Mouse (Mus musculus) heart, postnatal 0 days (tissue): ENCODE data around the gene Igfbp7.

Source experiments
- CTCF ChIP-seq: IDR thresholded peaks from 2 replicates; pipeline ENCODE4 v1.5.1; 2016; ENCODE audit warnings: antibody characterized with exemption, control low read depth, low read depth
- EP300 ChIP-seq: IDR thresholded peaks from 2 replicates; pipeline ENCODE4 v1.6.1; 2016; ENCODE audit warnings: antibody characterized with exemption, low read depth

GRCm38 (mm10) chr5:77384724-77385123, 23.1 kb downstream of the Igfbp7 start:
- TF ChIP-seq EP300 (no peak), CTCF (no peak)
